Mouse (Mus musculus) thymus, postnatal 25 days (tissue): Measurements from ENCODE around the gene Slc23a3.

Experiments used
- DNase-seq: peaks from one replicate; pipeline ENCODE4 v3.0.0; 2022

Slc23a3 gene

DNA sequence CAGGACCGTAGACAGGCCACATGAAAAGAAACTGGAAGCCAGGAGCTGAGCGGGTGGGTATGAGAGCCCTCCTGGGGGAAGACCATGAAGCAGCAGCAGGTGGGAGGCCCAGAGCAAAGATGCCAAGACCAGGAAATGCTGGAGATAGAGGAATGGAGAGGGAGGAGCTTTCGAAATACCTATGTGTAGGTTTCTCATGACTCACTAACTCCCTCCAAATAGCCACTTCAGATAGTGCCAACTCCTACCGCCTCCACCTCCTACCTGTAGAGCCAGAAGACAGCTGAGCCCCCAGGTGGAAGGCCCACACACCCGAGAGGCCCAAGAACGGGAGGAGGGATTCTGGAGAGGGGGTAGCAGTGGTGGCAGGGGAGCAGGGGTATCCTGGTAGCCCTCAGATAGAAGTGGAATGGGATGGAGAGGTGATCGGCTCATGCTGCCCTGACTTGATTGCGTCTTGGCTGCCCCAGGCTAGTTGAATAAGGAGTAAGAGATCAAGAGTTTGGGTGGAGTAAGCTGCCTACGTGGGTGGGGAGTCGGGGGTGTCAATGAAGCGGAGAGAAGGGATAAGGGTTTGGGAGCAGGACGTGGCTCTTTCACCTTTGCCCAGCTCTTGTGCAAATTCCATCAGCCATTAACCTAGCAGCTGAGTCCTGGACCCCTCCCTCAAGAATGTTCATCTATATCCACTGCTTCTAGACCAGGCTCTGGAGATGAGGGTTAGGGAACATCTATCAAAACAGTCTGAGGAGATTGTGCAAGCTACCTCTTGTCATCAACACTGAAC lies at the start of gene Slc23a3:
Slc23a3 (minus strand) TSS at position 470 of the 787 bp plus-strand sequence.
- DNase-seq: no peak

DNA sequence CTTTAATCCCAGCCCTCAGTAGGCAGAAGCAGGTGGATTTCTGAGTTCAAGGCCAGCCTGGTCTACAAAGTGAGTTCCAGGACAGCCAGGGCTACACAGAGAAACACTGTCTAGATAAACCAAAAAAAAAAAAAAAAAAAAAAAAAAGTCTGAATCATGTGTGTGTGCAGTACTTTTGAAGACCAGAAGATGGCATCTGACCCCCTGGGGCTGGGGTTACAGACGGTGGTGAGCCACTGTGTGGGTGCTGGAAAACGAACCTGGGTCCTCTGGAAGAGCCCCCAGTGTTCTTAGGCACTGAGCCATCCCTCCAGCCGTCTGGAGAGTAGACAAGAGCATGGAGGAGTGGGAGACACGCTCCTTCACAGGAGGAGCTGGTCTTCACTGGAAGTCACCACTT lies 48.5 kb upstream of the Slc23a3 start:
- DNase-seq: no peak

DNA sequence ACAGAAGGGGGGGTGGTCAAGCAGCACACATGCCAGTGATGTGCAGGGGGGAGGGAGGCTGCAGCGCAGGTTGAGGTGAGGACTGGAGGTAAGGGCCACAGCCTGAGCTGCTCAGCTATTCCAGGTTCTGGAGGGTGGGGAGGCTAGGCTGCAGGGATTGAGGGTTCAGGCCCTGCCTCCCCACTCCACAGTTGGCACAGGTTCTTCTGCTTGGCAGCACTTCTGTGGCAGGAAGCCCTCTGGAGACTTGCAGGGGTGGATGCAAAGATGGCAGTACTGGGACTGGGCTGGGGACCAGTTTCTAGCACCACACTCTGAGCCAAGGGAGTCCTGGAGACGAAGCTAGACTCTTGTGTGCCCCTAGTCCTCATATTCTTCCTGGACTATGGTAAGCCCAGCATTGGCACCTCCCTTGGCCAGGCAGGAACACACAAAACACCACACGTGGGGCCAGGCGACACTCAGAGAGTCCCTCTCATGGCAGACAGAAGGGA lies 47.7 kb upstream of the Slc23a3 start:
- DNase-seq: no peak

DNA sequence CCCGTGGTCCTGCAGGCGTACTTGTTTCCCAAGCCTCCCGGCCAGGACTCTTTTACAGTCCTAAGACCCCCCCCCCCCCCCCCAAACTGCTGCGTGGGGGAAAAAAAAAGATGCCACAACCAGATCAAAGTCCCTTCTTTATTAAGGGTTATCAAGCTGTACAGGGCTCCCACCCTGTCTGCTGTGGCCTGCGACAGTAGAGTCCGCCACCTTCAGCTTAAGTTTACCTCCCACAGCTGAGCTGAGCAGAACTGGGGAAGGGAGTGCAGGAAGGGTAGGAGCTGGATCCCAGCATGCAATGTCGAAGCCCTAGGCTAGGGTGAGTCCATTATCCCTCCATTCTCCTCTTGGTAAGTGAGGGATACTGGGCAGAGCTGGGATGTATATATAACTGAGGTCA lies 47.1 kb upstream of the Slc23a3 start:
- DNase-seq: no peak

DNA sequence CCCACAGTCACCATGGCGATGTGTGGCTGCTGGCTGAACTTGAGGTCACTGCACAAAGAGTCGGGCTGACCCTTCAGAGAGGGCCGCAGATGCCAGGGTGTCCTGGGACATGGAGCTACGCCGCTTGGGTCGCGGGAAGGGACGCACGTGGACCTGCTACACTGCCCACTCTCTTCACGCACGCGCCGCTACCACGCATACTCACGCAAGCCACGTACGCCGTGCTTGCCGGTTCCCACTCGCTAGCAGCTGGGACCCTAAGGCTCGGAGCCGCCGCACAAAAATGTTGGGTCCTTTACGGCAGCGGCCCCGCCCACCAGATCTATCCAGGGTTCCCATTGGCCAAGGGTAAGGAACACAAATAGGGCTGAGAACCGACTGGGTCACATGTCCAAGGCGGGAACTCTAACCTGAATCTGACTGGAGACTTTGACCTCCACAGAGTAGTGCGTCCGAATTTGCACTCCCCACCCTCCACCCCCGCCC lies 46.5 kb upstream of the Slc23a3 start, which contains the start of gene Abcb6:
Abcb6 (minus strand) TSS at position 288 of the 486 bp plus-strand sequence.
- DNase-seq: peak; percentile 84

DNA sequence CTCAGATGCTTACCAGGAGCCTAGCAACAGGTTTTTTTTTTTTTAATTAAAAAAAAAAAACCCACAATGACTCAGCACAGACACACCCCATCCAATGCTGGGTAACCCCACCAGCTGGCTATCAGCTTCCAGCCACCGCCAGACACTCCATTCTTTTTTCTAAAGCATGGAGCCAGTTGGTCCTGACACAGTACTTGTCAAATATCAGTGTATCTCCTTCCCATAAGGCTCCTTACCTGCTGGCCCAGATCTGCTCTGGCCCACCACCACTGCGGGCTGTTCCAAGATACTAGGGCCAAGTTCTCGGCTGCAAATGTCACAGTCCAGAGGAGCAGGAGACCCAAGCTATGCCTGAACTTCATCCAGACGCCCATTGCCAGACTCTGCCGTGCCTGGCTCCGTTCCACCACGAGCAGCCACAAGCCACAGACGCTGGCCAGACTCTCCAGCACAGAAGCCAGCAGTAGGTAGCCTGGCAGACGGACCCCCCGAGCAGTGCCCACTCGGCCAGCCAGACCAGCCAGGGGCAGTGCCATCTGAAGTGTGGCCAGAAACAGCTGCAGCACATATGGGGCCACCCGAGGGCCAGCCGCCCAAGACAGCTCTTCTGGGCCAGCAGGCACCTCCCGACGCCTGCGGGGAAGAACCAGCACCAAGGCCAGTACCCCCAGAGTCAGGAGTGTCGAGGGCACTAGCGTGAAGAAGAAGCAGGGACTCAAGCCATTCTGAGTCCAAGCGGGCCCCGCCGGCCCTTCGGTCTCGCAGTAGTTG lies 45.8 kb upstream of the Slc23a3 start:
- no peak for DNase-seq

DNA sequence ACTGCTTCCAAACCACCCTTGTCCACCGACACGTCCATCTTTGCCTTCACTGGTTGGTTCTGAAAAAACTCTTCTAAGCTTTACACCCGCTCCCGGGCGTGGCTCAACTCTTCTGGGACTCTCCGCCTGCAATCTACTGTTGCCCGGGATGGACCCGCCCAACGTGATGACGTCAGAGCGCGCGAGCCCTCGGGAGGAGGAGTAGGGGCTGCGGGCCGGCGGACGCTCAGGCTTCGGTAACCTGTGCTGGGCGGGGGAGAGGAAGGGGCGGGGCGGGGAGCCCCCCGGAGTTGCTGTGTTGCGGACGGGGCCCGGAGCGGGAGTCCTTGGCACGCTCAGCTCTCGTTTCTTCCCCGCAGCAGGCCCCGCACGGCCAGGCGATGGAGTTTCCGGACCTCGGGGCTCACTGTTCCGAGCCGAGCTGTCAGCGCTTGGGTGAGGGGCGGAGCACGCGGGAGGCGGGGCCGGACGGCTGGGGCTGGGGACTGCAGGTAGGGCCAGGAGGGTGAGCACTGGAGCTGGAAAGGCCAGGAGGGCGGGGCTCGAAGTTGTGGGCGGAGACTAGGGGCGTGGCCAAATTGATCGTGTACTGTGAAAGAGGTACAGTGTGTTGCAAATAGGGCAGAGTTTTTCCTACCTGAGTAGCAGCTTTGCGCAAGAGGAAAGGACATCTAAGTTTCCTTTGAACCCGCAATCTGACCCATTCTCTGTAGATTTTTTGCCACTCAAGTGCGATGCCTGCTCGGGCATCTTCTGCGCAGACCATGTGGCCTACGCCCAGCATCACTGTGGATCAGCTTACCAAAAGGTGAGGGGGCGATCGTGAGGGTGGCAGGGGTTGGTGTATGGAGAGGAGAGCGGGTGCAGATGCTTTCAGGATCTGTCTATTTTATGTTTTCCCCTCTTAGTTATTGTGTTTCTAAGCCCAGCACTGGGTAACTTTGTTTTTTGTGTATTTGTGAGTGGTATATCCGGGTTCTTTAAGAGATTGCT lies 35.1 kb upstream of the Slc23a3 start, which contains the start of gene Zfand2b:
Zfand2b (plus strand) TSS at position 175 of the 993 bp plus-strand sequence.
- DNase-seq: peak; percentile 99

DNA sequence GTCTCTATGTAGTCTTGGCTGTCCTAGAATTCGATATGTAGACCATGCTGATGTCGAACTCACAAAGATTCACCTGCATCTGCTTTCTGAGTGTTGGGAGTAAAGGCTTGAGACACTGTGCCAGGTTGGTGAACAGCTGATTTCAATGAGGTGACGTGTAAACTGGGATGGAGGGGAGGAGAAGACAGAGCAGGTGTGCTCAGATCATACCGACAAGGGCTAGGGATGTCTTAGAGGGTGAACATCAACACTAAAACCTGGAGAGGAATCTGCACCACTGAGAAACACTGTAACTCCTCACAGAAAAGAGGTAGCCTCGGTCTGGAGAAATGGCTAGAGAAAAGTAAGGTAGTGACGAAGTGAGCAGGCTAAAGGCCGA lies 34.4 kb upstream of the Slc23a3 start:
- DNase-seq: no peak

DNA sequence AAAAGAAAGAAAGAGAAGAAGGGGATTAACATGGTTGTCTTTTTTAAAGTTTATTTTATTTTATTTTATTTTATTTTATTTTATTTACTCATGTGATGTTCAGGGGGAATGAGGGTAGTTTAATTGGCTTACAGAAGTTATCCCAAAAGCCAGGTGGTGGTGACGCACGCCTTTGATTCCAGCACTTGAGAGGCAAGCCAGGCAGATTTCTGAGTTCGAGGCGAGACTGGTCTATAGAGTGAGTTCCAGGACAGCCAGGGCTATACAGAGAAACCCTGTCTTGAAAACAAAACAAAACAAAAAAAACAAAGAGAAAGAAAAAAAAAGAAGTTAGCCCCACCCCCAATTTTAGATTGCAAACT lies 26.5 kb upstream of the Slc23a3 start:
- DNase-seq: no peak

DNA sequence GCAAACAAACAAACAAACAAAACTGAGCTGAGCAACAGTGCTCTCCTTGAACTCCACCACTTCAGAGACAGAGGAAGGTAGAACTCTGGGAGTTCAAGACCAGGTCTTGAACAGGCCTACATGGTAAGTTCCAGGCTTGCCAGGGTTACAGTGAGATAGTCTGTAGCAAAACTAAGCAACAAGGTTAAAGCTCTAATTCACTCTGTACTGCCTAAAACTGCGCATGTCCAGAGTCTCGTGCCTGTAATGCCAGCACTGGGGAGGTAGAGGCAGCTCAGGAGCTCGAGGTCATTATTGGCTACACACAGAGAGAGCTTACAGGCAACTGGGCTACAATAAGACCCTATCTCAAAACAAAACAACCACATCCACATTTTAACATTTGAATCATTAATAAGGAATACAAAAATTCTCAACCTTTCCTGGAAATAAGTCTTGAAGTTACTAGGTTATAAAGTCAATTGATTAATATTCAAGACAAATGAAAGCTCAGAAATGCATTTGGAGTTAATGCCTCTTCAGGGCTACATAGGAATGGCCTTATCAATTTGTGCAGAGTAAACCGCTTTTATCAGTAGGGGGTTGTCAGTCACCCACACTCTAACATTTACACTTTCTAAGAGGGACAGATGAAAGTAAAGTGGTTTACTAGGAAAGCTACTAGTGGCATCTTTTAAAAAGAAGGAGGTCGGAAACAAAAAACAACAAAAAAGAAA lies 26.0 kb upstream of the Slc23a3 start:
- no peak for DNase-seq

DNA sequence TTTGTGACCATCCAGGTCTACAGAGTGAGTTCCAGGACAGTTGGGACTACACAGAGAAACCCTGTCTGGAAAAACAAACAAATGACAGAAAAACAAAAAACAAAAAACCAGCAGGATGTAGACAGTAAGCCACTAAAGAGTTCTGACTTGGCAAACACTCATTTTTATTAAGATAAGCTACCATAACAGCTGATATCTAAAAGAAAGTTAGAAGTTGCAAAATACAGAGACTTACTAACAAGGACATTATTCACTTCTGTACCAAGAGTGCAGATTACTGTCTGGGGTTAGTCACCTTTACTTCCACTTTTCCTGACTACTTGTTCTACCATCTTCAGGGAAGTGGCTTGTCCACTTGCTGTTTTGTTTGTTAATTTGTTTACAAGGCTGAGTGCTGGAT lies 25.3 kb upstream of the Slc23a3 start:
- DNase-seq: no peak

DNA sequence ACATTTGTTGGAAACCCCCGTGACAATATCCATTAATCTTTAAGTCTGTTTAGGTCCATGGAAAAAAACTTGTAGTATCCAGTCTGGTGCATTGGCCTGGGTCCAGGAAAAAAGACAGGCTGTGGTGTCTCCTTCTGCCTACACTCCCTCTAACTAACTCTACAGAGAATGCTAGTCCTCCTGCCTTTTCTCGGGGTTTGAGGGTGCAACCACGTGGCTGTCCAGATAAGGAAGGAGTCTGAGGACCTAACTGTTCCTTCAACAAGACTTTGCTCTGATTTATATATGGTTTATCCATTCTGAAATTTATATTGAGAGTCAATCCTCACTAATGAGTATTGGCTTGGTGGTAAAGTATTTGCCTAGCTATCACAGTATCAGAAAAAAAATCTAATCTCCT lies 22.1 kb upstream of the Slc23a3 start:
- DNase-seq: no peak

DNA sequence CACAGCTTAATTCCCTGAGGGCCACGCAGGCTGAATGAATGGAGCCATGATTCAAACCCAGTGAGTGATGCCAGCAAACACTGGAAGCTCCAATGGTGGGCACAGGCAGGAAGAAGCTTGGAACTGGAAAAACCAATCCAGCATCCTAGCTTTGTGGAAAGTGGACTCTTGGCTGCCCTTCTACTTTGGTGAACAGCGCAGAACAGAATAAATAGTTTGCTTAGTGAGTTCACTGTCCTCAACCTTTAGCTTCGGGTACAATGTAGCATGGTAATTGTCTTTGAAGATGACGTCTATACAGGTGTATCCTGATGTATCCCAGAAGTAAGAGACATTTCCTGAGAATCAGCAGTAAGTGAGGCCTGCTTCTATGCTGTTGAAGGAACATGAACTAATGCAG lies 15.0 kb upstream of the Slc23a3 start:
- no peak for DNase-seq

DNA sequence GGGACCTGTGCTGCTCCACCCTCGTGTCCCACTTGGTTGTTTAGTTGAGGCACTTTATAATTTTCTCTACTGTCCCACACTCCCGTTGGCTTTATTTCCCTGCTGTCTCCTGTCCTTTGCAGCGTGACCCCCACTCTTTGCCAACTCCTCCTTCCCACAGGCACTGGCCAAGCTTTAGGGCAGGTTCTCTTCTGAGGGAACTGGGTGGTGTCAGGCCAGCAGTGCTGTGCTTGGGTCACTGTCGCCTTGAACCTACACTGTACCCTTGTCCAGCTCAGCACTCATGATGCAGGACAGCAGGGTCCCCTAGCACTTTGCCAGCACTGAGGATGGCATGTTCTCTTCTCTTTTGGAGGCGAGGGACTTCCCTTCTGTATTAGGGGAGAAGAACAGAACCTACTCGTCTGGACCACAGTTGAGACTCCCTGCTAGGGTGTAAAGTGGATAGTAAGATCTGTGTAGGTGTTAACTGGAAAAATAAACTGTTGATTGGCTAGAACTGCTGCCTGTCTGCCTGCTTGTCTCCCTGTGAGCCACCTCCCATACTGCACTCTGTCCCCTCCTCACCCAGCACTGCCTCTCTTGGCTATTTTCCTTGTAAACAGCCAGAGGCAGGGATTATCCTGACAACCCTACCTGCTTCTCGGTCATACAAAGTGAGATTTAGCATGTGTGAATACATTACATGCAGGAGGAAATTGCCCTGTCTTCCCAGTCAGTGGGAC lies 13.9 kb upstream of the Slc23a3 start:
- DNase-seq: no peak

DNA sequence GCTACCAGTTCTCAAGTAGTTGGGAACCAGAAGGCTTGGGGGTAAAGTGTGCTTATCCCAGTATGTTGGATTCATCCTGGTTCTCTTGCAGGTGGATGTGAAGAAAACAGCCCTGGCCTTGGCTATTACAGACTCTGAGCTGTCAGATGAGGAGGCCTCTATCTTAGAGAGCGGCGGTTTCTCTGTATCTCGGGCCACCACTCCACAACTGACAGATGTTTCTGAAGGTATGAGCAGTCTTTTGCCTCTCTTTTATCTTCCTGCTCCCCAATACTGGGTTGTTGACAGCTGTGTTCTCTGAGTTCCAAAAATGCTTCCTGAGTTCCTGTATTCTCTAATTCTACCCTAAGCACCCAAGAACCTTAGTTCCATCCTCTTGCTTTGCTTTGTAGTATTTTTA lies 11.9 kb upstream of the Slc23a3 start:
- DNase-seq: no peak

DNA sequence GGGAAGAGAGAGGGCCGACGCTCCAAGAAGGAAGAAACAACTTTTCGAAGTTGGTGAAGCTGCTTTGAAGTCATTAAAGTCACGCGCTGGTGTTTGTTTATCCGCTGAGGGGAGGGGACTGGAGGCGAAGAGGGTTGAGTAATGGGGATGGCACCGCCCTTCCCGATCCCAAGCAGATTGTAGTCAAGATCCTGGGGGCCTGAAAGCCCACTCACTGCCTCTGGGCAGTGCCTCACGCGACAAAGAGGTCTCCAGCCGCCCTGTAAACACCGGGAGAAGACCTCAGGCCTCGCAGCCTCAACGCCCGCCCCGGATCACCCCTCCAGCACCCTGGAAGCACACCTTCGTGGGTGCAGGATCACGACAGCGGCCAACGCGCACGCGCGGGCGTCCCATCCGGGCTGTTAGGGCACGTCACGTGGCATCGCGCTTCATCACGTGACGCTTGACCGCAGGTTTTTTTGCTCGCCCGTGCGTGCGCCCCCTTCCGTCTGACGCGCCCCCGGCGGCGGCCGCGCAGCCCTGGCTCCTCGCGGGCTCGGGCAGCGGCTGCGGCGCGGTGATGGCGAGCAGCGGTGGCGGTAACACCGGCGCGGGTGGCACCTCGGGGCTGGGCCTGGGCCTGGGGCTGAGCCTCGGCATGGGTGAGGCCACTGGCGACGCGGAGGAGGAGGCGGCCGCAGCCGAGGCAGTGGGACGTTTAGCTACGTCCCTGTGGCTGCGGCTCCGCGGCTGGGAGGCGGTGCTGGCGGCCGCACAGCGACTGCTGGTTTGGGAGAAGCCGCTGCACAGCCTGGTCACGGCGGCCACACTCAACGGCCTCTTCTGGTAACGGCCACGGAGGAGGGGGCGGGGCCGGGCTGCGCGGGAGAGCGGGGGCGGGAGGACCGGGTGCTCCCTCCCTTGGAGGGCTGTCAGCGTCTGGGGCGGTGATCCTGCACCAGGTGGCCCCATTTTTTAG lies 8.9 kb upstream of the Slc23a3 start, which contains the start of the genes Cnppd1 and Retreg2:
Cnppd1 (minus strand) TSS at position 411 of the 961 bp plus-strand sequence.
Retreg2 (plus strand) TSS at position 478 of the 961 bp plus-strand sequence.
- peak; percentile 97 for DNase-seq

DNA sequence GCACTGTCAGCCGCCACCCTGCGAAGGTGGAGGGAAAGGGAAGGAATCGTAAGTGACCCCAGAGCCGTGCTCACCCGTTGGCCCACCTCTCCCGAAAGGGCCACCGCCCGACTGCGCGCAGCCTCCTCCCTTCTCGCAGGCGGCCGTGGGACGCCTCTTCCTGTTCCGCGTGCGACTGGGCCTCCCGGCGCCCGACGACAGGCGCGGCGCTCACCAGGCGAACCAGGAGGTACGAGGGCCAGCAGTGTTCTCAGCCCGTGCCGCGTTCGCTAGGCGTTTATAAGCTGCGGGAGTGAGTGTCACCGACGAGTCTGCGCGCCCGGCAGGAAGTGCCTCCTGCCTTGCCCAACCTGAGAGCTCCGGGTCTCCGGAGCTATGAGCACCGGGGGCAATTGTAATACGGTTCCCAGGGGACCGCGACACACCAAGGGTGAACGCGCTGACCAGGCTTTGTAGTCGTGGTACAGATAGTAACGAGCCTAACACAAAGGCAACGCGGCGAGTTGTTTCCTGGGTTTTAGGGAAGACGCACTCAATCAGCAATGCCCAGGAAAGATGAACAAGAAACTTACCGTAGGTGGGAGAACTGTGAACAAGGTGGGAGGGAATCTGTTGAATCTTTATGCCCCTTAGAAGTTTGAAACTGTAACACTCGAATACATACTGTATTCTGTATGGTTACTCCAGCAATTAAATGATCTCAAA lies 7.9 kb upstream of the Slc23a3 start:
- peak; percentile 78 for DNase-seq

DNA sequence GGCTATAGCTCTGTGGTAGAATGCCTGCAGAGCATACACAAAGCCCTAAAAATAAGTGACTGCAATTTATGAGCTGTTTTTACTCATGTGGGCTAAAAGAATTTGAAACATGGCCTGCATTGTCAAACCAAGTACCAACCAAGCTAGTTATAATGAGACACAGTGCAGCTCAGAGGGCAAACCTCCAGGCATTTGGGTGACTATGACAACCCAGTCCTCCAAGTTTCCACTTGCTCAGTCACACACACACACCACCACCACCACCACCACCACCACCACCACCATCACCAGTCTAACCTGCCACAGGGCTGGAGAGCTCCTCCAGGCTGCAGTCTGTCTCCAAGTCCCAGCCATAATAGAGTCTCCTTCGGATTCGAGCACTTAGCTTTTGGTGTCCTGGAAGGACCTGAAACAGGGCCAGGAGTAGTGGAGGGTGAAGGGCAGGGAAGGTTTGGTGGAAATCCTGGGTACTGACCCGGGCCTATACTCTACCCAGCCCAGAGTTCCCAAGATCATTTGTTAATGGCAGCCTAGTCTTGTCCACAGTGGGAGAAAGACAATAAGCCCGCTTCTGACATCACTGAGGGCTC lies 7.0 kb upstream of the Slc23a3 start:
- DNase-seq: peak; percentile 13

DNA sequence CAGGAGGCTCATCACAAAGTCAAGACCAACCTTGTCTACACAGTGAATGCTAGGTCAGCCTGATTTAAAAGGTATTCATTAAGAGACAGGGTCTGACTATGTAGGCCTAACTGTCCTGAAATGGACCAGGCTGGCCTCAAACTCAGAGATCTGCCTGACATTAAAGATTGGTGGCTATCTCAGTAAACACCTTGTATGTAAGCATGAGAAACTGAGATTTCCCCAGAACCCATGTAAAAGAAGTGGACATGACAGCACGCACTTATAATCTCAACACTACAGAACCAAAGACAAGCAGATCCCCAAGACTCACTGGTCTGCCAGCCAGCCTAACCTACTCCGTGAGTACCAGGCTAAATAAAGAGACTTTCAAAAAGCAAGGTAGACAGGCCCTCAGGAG lies 4.8 kb upstream of the Slc23a3 start:
- DNase-seq: no peak
